9 mouse cellular contexts compared by ENCODE assay signal in the genomic region with DNA sequence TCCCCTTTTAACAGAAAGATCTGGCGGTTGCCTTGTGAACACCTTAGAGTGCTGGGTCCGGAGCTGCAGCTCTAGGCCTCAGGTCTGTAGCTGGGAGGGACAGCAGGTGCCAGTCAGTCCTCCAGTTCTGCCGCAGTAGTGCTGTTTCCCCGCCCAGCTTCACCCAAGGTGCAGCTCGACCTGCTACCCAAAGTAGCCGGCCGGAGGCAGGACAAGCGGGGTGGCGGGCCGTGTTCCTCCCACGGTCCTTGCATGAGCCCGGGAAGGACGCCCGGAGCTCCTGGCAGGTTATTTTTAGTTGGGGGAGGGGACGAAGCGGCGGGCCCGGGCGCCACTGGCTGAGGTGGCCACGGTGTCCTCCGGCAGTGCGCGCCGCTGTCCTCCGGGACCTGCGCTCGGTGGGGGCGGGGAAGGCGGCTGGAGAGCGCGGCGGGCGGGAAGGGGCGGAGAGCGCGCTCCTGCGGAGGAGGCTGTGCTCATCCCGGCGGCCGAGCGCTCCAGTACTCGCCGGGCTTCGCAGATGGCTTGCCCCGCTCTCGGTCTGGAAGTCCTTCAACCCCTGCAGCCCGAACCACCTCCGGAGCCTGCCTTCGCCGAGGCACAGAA. TPM values are rescaled to one million over a fixed set of nuclear protein-coding genes. Genes with fewer than 3 reads are reported as not detected.
DNase-seq lines count a peak whose midpoint lies in the region; ATAC-seq lines count a peak whose summit lies in the region.
"Had no signal": no experiment of that assay in that cellular context is flagged by ENCODE, and none has a peak within 500 bp of the region (broad histone marks: within the 10 kb centered on the region; RNA-seq: fewer than 3 reads in every experiment).

A gene (plus strand): TSS at position 438 of the 606 bp plus-strand sequence.

- peak within 1 kb of the TSS; percentile 91 for H3K4me2 ChIP-seq in midbrain, embryonic 13.5 days (replicated peaks)

- peak within 1 kb of the TSS; percentile 85 for H3K4me3 ChIP-seq in embryonic facial prominence, embryonic 10.5 days
- peak within 1 kb of the TSS; percentile 71 for H3K4me3 ChIP-seq in limb, embryonic 10.5 days
- H3K4me3 ChIP-seq in midbrain, embryonic 13.5 days (replicated peaks) = peak within 1 kb of the TSS; percentile 78

- peaks cover 39% of the 10 kb centered on the region for H3K4me1 ChIP-seq in embryonic facial prominence, embryonic 10.5 days
- peaks cover 37% of the 10 kb centered on the region for H3K4me1 ChIP-seq in limb, embryonic 10.5 days
- H3K4me1 ChIP-seq in midbrain, embryonic 13.5 days (replicated peaks) = peaks cover 35% of the 10 kb centered on the region

- DNase-seq in retina, adult 2 months (ENCODE audit: low read depth, low spot score) = peak; percentile 56
- DNase-seq in retina, embryonic 14.5 days (ENCODE audit: low spot score) = no peak
- peak; percentile 80 for DNase-seq in embryonic facial prominence, embryonic 10.5 days (ENCODE audit: low spot score)
- peak; percentile 87 to 90 for DNase-seq in heart, adult 18-20 months
- DNase-seq in kidney, adult 18-20 months = peak; percentile 86
- no peak for DNase-seq in limb, embryonic 10.5 days (ENCODE audit: low spot score)
- peak; percentile 16 for DNase-seq in thymus, postnatal 4 days

- H3K9ac ChIP-seq in midbrain, embryonic 13.5 days (replicated peaks) = peak within 1 kb of the TSS; percentile 87

- no peaks in the 10 kb centered on the region for H3K36me3 ChIP-seq in embryonic facial prominence, embryonic 10.5 days (replicated peaks)
- H3K36me3 ChIP-seq in limb, embryonic 10.5 days = no peaks in the 10 kb centered on the region
- H3K36me3 ChIP-seq in midbrain, embryonic 13.5 days = no peaks in the 10 kb centered on the region

- peak; percentile 86 for ATAC-seq in midbrain, embryonic 13.5 days

- under 1% methylated on average over 50 of the region's 50 CpGs for WGBS in embryonic facial prominence, embryonic 10.5 days
- WGBS in limb, embryonic 10.5 days = under 1% methylated on average over 50 of the region's 50 CpGs
- 2% methylated on average over 23 of the region's 50 CpGs for WGBS in midbrain, embryonic 13.5 days

- H3K27ac ChIP-seq in embryonic facial prominence, embryonic 10.5 days (replicated peaks) = peak within 1 kb of the TSS; percentile 85
- H3K27ac ChIP-seq in limb, embryonic 10.5 days = peak within 1 kb of the TSS; percentile 77
- peak within 1 kb of the TSS; percentile 86 for H3K27ac ChIP-seq in midbrain, embryonic 13.5 days

- peaks cover 48% of the 10 kb centered on the region for H3K27me3 ChIP-seq in embryonic facial prominence, embryonic 10.5 days (replicated peaks; ENCODE audit: low read depth, poor library complexity, severe bottlenecking)
- peaks cover 44% of the 10 kb centered on the region for H3K27me3 ChIP-seq in limb, embryonic 10.5 days (ENCODE audit: low read depth, poor library complexity, severe bottlenecking)
- no peaks in the 10 kb centered on the region for H3K27me3 ChIP-seq in midbrain, embryonic 13.5 days

- H3K9me3 ChIP-seq in embryonic facial prominence, embryonic 10.5 days = no peaks in the 10 kb centered on the region
- no peaks in the 10 kb centered on the region for H3K9me3 ChIP-seq in limb, embryonic 10.5 days (replicated peaks)
- H3K9me3 ChIP-seq in midbrain, embryonic 13.5 days = no peaks in the 10 kb centered on the region

RNA-seq across cellular contexts. Expression of the gene that starts here (rescaled TPM):
- 47.1 and 50.8 TPM in 2 replicates for polyA plus RNA-seq in embryonic facial prominence, embryonic 10.5 days (2016; fragmentation: Nextera tagmentation; extraction: Ambion mirVana)
- 100 to 1,000 TPM; 237 to 240 TPM for total RNA-seq in heart, adult 18-20 months (2021)
- 21.8 and 28.9 TPM in 2 replicates for polyA plus RNA-seq in limb, embryonic 10.5 days (2016; fragmentation: Nextera tagmentation; extraction: Ambion mirVana)
- 37.4 and 41.9 TPM in 2 replicates for polyA plus RNA-seq in midbrain, embryonic 13.5 days (2015; fragmentation: Nextera tagmentation; extraction: Ambion mirVana)
- polyA plus RNA-seq: C2C12 had no signal

Comparison
In these comparisons a context has a peak if more than half of its experiments do, and no peak if none do; other contexts are left out.
1. DNase-seq: peak in retina, adult 2 months (single experiment), embryonic facial prominence, embryonic 10.5 days (single experiment), heart, adult 18-20 months (2 of 2), kidney, adult 18-20 months (single experiment) and thymus, postnatal 4 days (single experiment); none in retina, embryonic 14.5 days (single experiment) and limb, embryonic 10.5 days (single experiment).
2. Peak in every context shown above with its lines, with median percentiles within 50 percentile points of each other: H3K27ac ChIP-seq and H3K4me3 ChIP-seq.